Mouse (Mus musculus): Measurements from ENCODE around the gene Hist1h4i.

Gene Hist1h4i

GRCm38 (mm10) chr13:22009642-22010041, 31.5 kb downstream of the Hist1h4i start, which contains the start of gene Prss16:
Gene Prss16 (minus strand): TSS chr13:22009742.
- no peak for DNase-seq (ENCODE audit: low spot score in 2 of 2)

- DNase-seq (ENCODE audit: low spot score in 2 of 2), result no peak
Observed at GRCm38 (mm10) chr13:22008707-22009106, 32.5 kb downstream of the Hist1h4i start.

- no peak for DNase-seq (ENCODE audit: low spot score in 2 of 2)
Observed at GRCm38 (mm10) chr13:22007872-22008271, 33.3 kb downstream of the Hist1h4i start.

DNA sequence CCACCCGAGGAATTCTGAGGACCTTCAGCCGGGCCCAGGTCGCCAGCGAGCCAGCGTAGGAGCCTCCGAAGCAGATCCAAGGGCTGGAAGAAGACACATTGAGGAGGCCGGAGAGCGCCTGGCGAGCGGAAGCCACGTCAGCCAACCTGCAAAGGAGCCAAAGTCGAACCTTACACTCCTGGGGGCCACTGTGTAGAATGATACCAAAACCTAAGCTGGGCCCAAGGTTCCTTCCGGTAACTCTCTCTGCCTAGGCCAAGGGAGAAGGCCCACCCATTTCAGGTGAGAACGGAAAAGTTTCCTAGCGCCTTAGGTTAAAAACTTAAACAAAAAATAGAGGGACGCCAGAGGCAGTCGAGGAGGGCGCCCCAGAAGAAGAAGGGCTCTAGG, 34.0 kb downstream of the Hist1h4i start:
- no peak for DNase-seq (ENCODE audit: low spot score in 2 of 2)

DNA sequence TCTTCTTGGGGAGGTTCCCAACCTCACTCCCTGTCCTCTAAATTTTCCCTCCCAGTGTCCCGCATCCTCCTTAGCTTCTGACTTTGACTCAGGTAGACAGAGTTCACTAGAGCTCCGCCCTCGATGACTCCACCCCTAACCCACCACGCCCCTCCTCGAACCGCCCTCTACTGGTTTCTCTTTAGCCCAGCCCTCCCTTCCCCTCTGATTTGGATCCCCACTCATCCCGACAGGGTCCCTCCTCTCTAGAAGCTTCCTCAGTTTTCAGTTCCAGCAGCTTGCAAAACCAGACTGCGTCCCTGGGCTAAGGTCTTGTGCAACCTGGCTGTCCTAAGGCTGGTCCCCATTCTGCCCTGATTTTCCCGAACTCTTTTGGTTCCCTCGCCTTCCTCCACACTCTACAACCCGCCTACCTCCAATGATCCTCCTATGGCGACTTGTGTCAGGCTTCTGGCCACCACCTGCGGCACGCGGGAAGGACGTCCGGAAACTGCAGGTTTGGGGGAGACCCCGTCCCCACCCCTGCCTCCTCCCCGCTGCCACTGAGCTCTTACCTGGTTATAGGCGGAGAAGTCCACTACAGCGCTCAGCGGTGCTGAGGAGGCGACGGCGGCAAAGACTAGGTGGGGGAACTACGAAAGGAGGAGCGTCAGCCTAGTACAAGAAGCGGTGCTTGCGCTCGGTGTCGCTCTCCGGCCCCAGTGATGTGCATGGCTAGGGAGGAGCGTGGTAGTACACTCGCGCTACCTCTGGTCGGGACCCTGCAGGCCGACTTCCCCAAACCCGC, 34.6 kb downstream of the Hist1h4i start:
- DNase-seq (ENCODE audit: low spot score in 2 of 2), result no peak

- no peak for DNase-seq (ENCODE audit: low spot score in 2 of 2)
Observed at GRCm38 (mm10) chr13:22005605-22006333, 35.4 kb downstream of the Hist1h4i start.

GRCm38 (mm10) chr13:22001823-22002222, 39.3 kb downstream of the Hist1h4i start:
- DNase-seq (ENCODE audit: low spot score in 2 of 2), result no peak

DNA sequence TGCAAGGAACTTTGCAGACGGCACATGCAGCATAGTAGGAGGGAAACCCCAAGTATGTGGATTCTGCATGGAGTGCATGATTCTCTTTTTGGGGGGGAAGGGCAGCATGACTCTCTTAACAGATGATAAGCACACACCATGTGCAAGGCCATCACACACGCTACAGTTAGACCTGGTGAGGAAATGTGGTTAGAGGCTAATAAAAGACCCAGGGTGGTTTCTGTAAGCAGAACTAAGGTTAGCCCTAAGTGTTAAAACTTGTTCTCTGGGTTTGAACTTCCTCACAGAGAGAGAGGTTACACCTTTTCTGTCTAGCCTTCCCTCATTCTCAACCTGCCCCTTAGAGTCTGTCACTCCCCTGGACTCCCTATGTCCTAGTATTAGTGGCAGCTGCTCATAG, 39.8 kb downstream of the Hist1h4i start:
- no peak for DNase-seq (ENCODE audit: low spot score in 2 of 2)

- DNase-seq (ENCODE audit: low spot score in 2 of 2), result no peak
Observed at GRCm38 (mm10) chr13:21999147-21999546, 42.0 kb downstream of the Hist1h4i start.

- DNase-seq (ENCODE audit: low spot score in 2 of 2), result no peak
Observed at GRCm38 (mm10) chr13:21998412-21998811, 42.8 kb downstream of the Hist1h4i start.

- DNase-seq (ENCODE audit: low spot score in 2 of 2), result no peak
Observed at GRCm38 (mm10) chr13:21997821-21998220, 43.3 kb downstream of the Hist1h4i start.

- DNase-seq (ENCODE audit: low spot score in 2 of 2), result no peak
Observed at GRCm38 (mm10) chr13:21997201-21997820, 43.9 kb downstream of the Hist1h4i start.

GRCm38 (mm10) chr13:21996840-21997185, 44.3 kb downstream of the Hist1h4i start:
- DNase-seq (ENCODE audit: low spot score in 2 of 2), result no peak

GRCm38 (mm10) chr13:21996101-21996839, 44.9 kb downstream of the Hist1h4i start:
- no peak for DNase-seq (ENCODE audit: low spot score in 2 of 2)

- no peak for DNase-seq (ENCODE audit: low spot score in 2 of 2)
Observed at GRCm38 (mm10) chr13:21995331-21995914, 45.7 kb downstream of the Hist1h4i start.

GRCm38 (mm10) chr13:21994896-21995295, 46.3 kb downstream of the Hist1h4i start:
- DNase-seq (ENCODE audit: low spot score in 2 of 2), result no peak

DNA sequence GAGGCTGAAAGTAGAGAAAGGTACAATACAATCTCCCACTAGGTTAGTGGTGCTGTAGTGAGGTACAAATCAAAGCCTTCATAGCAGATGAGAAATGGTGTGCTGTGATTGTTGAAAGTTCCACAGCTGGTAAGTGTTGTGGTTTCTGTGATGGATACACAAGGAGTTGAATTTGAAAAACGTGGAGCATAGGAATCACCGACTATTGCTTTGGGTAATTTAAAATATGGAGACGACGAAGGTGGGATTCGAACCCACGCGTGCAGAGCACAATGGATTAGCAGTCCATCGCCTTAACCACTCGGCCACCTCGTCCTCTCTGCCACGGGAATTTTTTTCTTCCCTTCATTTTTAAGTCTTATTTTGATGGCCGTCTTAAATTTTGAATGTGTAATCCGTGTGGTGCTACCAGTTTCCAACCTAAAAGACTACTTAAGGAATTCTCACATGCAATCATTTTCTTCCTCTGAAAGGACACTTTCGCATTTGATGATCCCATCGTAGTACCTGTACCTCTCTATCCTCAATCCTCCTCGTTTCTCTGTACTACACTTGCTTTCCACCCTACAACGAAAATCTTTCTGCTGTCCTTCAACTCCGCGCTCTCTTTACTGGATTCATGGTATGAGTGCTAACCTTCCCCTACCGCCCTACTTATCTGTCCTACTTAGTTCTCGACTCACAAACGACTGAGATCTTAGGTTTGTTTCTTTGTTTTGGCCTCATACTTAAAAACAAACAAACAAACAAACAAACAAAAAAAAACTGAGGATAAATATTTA, 47.0 kb downstream of the Hist1h4i start:
- peak in 1 of 2 experiments; percentile 17 for DNase-seq (ENCODE audit: low spot score in 2 of 2)

- DNase-seq (ENCODE audit: low spot score in 2 of 2), result no peak
Observed at GRCm38 (mm10) chr13:21992550-21992949, 48.6 kb downstream of the Hist1h4i start.
